Mouse (Mus musculus) olfactory bulb, adult 2 months (tissue): Measurements from ENCODE around the gene Fosl2.

Experiments
- CTCF ChIP-seq: fragments of 200-500 bp; IDR thresholded peaks from 2 replicates; pipeline ENCODE4 v1.5.1; 2012; ENCODE audit warnings: low read depth, mild to moderate bottlenecking, low read length, moderate library complexity; ENCODE audit not compliant: insufficient read depth
- POLR2A ChIP-seq: fragments of 200-500 bp; IDR thresholded peaks from 2 replicates; pipeline ENCODE4 v1.6.1; 2012; ENCODE audit warnings: mild to moderate bottlenecking, low read depth, low read length, moderate library complexity; ENCODE audit not compliant: insufficient read depth

GRCm38 (mm10) chr5:32092281-32092680, 43.3 kb upstream of the Fosl2 start:
- TF ChIP-seq CTCF (no peak), POLR2A (no peak)
